Mouse (Mus musculus): Measurements from ENCODE around the gene Cad.
A peak's percentile ranks its signal among the peaks of the same experiment; 100 is the strongest.

DNA sequence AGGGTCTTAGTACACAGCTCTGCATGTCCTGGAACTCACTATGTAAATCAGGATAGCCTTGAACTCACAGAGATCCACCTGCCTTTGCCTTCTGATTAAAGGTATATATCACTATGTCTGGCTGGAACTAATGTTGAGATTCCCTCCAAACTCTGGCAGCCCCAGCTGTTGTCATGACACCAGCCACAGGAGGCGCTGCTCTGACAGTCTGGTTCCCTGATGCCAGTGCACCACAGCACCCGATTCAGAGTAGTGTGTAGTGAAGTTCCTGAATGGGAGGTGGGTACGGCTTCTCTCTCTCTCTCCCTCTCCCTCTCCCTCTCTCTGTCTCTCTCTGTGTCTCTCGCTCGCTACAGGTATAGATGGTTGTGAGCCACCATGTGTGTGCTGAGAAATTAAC, 27.8 kb downstream of the Cad start:
- no peak for TF ChIP-seq EP300 (IDR thresholded peaks at IDR 0.05)
- peak; percentile 78 for TF ChIP-seq CTCF (IDR thresholded peaks at IDR 0.05)

Measured in lung, postnatal 0 days (tissue).